Mouse (Mus musculus) E14TG2a.4 (cell line): ENCODE data around the gene Pcx.

ENCODE experiments used
- H3K27me3 ChIP-seq: 2 replicates; pipeline ENCODE4 v1.6.1; 2014; ENCODE audit warnings: low read length, control low read depth; ENCODE audit not compliant: insufficient read depth
- H3K36me3 ChIP-seq: 2 replicates; pipeline ENCODE4 v1.6.1; 2014; ENCODE audit warnings: low read length, control low read depth; ENCODE audit not compliant: insufficient read depth
- H3K4me1 ChIP-seq: replicated peaks from 2 replicates; pipeline ENCODE4 v1.6.1; 2014; ENCODE audit warnings: low read depth, low read length, control low read depth
- H3K4me3 ChIP-seq: replicated peaks from 2 replicates; pipeline ENCODE4 v1.5.1; 2014; ENCODE audit warnings: mild to moderate bottlenecking, low read length
- H3K9me3 ChIP-seq: 2 replicates; pipeline ENCODE4 v1.6.1; 2014; ENCODE audit warnings: low read length, control low read depth
- CTCF ChIP-seq: conservative IDR thresholded peaks from 2 replicates; pipeline ENCODE4 v1.5.1; 2014; ENCODE audit warnings: low read length
- NANOG ChIP-seq: IDR thresholded peaks from 2 replicates; pipeline ENCODE4 v1.6.1; 2014; ENCODE audit warnings: borderline replicate concordance, low read length, mixed read lengths
- POU5F1 ChIP-seq: IDR thresholded peaks from 2 replicates; pipeline ENCODE4 v1.6.1; 2014; ENCODE audit warnings: low read length, borderline replicate concordance

The Pcx gene

GRCm38 (mm10) chr19:4535922-4536321, 25.6 kb downstream of the Pcx start:
- H3K4me3 ChIP-seq = no peak overlapping the region
- H3K36me3 ChIP-seq = no peaks in the 10 kb centered on the region
- no peaks in the 10 kb centered on the region for H3K9me3 ChIP-seq
- H3K4me1 ChIP-seq = no peaks in the 10 kb centered on the region; the same call in 1 of the 2 replicates
- no peaks in the 10 kb centered on the region for H3K27me3 ChIP-seq
- TF ChIP-seq CTCF = no peak
- no peak for TF ChIP-seq POU5F1
- TF ChIP-seq NANOG = no peak

GRCm38 (mm10) chr19:4536606-4537005, 26.3 kb downstream of the Pcx start:
- Histone ChIP-seq H3K4me3 (no peak overlapping the region), H3K27me3 (no peaks in the 10 kb centered on the region; the same call in 1 of the 2 replicates), H3K36me3 (no peaks in the 10 kb centered on the region), H3K9me3 (no peaks in the 10 kb centered on the region), H3K4me1 (no peaks in the 10 kb centered on the region; the same call in 1 of the 2 replicates)
- no peak for TF ChIP-seq CTCF
- TF ChIP-seq POU5F1 = no peak
- no peak for TF ChIP-seq NANOG

DNA sequence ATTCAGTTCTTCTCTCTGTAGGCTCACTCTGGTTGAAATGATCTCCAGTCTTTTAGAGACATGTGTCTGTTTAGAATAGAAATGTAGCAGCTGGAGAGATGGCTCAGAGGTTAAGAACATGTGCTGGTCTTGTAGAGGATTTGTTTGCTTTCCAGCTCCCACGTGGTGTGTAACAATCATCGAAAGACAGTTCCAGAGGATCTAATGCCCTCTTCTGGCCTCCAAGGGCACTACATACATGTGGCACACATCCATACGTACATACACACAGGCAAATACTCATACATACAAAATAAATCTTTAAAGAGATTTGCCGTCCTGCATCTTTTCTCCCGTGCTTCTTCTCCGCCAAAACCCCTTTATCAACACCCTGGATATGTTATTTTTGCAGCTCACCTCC, 30.0 kb downstream of the Pcx start:
- no peaks in the 10 kb centered on the region; the same call in 1 of the 2 replicates for H3K27me3 ChIP-seq
- TF ChIP-seq CTCF = peak; percentile 60
- TF ChIP-seq NANOG = no peak
- TF ChIP-seq POU5F1 = no peak
- no peaks in the 10 kb centered on the region for H3K36me3 ChIP-seq
- H3K4me3 ChIP-seq = no peak overlapping the region
- H3K4me1 ChIP-seq = no peaks in the 10 kb centered on the region; the same call in 1 of the 2 replicates
- no peaks in the 10 kb centered on the region for H3K9me3 ChIP-seq

DNA sequence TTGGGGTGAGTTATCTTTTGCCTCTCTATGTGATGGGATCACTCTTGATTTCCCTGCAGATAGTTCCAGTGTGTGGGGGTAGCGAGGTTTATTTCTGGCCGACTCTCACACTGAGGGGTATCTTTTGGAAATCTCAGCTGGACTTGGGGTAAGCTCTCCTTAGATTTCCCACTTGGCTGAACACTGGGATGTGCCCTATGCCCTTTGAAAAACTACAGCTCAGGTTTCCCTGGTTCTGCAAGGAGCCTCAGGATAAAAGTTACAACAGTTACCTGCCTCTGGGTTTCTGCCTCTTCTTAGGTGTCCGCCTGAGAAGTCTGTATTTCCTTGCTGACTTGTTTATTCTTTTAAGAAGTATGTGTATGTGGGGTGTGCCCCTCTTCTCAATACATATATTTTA, 30.7 kb downstream of the Pcx start:
- Histone ChIP-seq H3K9me3 (no peaks in the 10 kb centered on the region), H3K36me3 (no peaks in the 10 kb centered on the region), H3K27me3 (no peaks in the 10 kb centered on the region; the same call in 1 of the 2 replicates), H3K4me1 (no peaks in the 10 kb centered on the region; the same call in 1 of the 2 replicates), H3K4me3 (no peak overlapping the region)
- TF ChIP-seq POU5F1 (no peak), NANOG (no peak), CTCF (no peak)

GRCm38 (mm10) chr19:4542081-4542480, 31.8 kb downstream of the Pcx start:
- Histone ChIP-seq H3K27me3 (no peaks in the 10 kb centered on the region; the same call in 1 of the 2 replicates), H3K9me3 (no peaks in the 10 kb centered on the region), H3K4me3 (no peak overlapping the region), H3K4me1 (no peaks in the 10 kb centered on the region; the same call in 1 of the 2 replicates), H3K36me3 (no peaks in the 10 kb centered on the region)
- TF ChIP-seq CTCF = no peak

DNA sequence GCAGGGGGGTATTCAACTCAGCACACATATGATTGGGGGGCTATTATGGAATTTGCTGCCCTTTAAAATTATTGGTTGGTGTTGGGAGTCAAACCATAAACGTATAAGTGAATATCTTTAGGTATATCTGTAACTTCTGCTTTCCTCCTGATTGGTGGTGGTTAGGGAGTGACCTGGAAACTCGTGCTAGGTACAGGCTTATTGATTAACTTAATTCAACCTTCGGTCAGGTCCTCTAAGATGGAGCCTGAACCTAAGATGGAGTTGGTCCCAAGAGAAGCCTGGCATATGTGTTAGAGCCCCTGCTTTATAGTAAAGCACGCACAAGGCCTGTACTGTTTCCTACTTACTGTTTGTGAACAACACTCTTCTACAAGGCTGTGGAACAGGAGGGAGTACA, 34.8 kb downstream of the Pcx start:
- TF ChIP-seq POU5F1 (no peak), CTCF (no peak)
- Histone ChIP-seq H3K36me3 (no peaks in the 10 kb centered on the region), H3K27me3 (no peaks in the 10 kb centered on the region; the same call in 1 of the 2 replicates)

GRCm38 (mm10) chr19:4545841-4546240, 35.6 kb downstream of the Pcx start:
- no peaks in the 10 kb centered on the region for H3K4me1 ChIP-seq
- H3K36me3 ChIP-seq = no peaks in the 10 kb centered on the region
- H3K4me3 ChIP-seq = no peak overlapping the region
- no peaks in the 10 kb centered on the region; the same call in 1 of the 2 replicates for H3K27me3 ChIP-seq
- no peaks in the 10 kb centered on the region for H3K9me3 ChIP-seq
- TF ChIP-seq POU5F1 (no peak), CTCF (no peak), NANOG (no peak)

More for the DNA sequence above, 34.8 kb downstream of the Pcx start:
- Histone ChIP-seq H3K9me3 (no peaks in the 10 kb centered on the region), H3K4me3 (no peak overlapping the region), H3K4me1 (no peaks in the 10 kb centered on the region)

DNA sequence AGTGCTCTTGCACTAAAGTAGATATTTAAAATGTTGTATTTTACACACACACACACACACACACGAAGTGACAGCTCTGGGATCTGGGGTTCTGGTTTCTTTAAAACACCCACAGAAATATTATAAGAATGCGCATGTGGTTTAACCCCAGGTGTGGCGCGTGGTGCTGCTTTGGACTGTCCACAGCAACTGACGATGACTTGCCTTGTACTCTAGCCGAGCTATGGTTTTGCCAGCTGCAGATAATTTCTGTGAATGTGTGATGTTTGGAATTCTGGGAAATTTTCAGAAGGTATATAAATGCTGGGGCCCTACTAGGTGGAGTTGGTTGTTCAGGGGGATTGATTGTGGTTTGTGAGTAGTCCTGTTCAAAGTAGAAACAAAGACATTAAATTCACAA, 37.5 kb downstream of the Pcx start:
- Histone ChIP-seq H3K27me3 (no peaks in the 10 kb centered on the region), H3K4me1 (no peaks in the 10 kb centered on the region), H3K9me3 (no peaks in the 10 kb centered on the region), H3K36me3 (no peaks in the 10 kb centered on the region), H3K4me3 (no peak overlapping the region)
- TF ChIP-seq CTCF (no peak), POU5F1 (no peak), NANOG (no peak)

DNA sequence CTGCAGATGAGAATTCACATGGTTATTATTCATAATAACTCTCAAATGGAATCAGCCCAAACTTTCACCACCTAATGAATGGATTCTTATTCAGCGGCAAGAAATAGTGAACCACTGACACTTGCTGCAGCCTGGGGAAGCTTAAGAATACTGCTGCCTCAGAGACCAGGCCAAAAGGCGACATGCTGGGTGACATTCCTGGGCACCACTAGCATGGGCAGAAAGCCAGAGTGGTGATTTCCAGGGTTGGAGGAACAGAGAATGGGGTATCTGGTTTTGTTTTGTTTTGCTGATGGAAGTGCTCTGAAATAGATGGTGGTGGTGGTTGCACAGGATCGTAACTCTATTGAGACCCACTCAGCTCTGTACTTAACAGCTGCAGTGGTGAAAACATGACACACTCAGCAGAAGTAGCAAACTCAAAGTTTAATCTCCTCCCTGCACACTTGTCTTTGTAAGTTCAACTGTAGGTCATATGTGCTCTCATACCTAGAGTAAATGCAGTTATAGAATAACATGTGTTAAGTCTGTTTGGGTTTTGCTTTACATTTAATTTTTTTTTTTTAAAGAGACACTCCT, 38.1 kb downstream of the Pcx start:
- Histone ChIP-seq H3K36me3 (no peaks in the 10 kb centered on the region), H3K4me1 (no peaks in the 10 kb centered on the region), H3K4me3 (no peak overlapping the region), H3K27me3 (no peaks in the 10 kb centered on the region), H3K9me3 (no peaks in the 10 kb centered on the region)
- TF ChIP-seq POU5F1 = no peak
- TF ChIP-seq NANOG = no peak
- no peak for TF ChIP-seq CTCF
